Mouse (Mus musculus) cerebellum, postnatal 36 days (tissue): ENCODE measurements around the gene Erich2.

Experiments
- DNase-seq, 2 experiments: peaks; one replicate each; pipeline ENCODE4 v3.0.0; 2021 to 2022; ENCODE audit warnings: mixed read lengths in 2 of 2

Erich2 gene

DNA sequence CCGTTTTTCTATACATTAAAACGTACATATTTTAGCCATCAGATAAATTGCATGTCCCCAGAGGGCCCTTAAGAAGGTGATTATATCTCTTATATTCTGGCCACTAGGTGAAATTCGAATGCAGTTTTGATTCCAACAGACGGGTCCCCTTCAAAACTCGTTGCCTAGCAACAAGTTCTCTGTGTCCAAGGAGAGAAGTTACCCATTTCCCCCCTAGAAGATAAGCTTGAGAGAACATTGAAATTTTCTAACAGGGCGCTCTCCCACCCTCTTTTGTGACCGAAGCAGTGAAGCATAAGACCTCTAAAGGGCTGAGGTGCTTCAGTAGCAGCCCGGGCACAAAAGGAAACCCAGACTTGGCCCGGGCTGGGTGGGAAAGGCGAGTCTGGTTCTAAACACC lies at the start of gene Erich2:
Erich2 (plus strand) TSS at position 324 of the 400 bp plus-strand sequence.
- no peak for DNase-seq

DNA sequence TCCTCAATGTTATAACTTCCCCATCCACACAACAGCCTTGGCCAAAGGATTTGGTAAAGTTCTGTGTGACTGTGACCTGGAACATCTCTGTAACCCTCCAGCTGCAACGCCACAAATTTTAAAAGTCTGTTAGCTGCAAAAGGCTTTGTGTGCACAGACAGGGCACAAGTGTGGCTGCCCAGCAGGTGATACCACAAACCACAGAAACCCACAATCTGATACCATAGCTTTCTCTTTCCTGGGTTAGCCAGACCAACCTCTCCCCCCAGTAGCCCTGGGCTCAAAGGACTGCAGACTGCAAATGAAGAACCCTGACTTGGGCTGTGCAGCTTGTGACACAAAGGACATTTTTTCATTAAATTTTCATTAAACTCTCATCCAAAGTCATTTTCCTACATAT lies 45.0 kb upstream of the Erich2 start:
- DNase-seq: no peak

DNA sequence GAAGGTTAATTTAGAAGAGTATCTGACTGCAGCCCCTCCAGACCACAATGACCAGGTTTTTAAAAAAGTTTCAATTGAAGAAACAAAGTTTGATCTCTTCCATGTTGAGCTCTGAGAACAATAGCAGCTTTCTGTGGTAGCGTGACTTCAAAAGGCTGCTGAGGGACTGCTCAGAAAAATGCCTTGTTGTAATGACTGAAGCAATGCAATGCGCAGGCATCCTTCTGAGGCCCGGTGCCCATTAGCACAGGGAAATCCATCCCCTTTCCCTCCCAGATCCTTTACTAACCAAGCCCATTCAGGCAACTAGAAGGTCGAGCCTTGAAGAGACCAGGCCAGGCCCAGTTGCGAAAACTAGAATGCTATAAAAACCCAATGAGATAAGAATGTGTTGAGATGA lies 37.5 kb upstream of the Erich2 start:
- no peak for DNase-seq

DNA sequence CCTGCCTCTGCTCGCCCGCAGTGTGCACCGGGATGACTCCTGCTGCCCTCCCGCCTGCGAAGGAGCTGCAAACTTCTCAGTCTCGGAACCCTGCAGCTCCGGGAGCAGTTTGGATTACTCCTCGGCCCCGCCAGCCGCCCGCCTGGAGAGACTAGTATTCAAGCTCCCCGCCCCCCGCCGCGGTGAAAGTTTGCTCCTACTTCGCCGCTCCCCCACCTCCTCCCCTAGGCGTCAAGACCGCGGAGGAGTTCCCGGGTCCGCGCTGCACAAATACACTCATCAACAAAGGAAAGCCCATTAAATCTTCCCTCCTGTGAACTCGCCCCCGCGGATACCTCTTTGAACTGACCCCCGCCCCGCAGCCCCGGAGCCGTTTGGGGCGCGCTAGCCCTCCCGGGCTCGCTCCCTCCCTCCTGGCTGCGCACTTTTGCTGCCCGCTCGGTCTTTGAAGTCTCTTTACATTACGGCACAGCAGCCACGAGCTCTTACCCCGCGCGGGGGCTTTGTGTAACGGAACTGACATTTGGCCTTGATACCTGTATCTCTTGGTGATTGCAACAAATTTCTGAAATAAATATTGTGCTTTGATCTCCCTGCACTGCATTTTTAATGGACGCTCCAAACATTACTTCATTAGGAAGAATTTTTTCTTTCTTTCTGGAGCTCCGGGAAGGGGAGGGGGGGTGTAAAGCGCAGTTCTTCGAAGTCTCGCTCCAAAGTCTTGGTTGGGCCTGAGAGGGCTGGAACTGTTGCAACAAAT lies 36.6 kb upstream of the Erich2 start:
- peak in 1 of 2 experiments; percentile 8 for DNase-seq

DNA sequence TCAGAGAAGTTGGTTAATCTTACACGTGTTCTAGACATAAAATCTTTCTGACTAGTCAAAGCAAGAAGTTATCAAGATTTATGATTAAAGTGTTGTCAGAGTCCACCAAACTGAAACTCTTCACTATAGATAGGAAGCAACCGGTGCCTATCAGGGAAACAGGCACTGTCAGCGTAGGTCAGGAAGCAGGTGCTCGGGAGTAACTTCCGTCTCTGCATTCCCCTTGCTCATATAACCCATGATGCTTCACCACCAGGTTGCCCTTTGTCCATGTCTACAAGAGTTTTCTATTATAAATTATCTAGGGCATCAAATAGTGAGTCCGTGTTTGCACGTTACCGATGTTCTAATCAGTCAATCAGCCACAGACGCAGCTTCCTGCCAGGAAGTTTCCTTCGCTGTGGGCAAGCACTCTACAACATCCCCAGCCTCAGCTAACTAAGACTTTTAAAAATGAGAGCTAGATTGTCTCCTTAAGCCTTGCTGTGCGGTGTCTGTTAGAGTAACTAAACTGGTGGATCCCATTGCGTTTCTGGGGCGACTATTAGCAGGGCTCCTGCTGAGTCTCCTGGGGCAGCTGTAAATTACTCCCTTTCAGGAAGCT lies 10.8 kb upstream of the Erich2 start:
- DNase-seq: no peak

DNA sequence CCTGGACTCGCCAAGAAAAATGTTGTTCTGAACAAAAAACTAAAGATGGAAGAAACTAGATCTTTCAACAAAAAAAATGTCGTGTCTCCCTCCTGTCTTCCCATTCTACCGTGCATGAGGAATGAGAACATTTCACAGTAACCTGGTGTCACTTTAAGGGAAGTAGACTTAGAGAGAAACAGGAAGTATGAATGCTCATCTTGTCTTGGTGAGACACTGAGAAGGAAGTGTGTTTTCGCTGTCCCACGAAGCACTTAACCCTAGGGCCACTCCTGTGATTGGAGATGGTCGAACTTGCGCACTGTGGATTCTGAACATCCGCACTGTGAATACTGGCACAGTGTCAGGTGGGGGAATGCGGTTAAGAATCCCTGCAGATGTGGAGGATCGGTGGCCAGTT lies 5.2 kb upstream of the Erich2 start:
- no peak for DNase-seq

DNA sequence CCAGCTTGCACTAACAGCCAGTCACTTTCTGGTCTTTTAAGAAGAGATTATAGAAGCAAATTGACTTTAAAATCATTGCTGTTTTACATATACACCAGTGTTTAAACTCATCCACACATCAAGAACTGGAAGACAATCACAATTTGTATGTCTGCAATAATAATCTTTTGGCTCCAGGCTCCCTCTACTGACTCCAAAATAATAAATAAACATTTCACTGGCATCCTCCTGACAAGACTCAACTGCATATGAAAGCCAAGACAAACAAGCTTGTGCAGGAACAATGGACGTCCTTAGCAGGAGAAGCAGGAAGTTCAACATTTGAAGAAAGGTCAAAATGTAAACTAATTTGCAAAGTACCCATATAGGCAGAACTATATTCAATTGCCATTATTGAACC lies 3.4 kb upstream of the Erich2 start:
- DNase-seq: no peak

DNA sequence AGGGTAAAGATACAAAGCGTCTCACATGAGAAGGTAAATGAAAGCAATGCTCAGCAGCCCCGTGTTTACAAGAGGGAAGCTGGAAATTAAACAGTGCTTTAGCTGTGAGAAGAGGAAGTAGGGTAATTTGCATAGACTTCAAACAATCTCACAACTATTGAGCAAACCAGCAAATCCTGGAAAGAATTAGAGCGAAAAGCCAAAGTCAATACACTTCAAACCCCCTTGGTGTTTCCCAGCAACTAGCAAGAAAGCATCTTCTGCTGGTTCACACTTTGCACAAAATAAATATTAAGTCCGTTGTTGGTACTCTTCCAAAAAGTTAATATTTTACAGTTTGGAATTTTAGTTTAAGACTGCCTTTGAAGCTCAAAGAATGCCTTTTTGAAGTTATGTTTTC lies 2.7 kb upstream of the Erich2 start:
- no peak for DNase-seq

DNA sequence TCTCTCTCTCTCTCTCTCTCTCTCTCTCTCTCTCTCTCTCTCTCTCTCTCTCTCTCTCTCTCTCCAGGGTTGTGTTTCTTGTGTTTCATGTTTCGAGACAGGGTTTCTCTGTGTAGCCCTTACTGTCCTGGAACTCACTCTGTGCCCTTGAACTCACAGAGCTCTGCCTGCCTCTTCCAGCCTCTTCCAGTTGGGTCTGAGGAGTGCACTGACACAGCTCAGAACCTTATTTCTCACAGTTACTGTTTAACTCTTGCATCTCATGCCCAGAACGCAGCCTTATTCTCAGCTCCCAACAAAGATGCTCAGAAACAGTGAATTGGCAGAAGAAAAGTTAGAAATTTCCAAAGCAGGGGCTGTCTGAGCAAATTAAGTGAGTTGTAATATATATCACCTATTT lies 2.2 kb upstream of the Erich2 start:
- DNase-seq: no peak

DNA sequence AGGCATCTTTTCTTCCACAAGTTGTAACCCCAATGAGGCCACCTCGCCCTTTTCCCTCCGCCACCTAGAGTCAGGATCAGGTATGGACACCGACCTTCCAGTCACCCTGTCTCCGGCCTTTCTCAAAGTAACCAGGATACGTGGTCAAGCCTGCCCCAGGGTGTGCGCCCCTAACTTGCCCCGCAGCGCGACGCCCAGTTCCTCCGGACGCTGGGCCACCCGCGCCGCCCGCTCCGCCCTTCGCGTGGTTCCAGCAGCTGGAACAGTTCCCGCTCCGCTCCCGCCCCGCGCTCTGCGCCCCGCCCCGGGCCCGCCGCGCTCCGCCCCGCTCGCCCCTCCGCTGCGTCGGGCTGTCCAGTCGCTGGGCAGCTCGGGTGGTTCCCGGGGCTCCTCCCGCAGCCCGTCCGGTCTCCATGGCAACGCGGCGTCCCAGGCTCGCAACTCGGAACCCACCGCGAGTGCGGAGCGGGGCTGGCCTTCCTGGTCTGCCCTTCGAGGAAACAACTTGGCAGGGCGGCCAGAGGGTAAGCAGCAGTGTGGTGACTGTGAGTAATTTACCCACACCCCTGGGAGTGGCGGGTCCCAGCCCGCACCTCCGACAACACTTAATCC lies 508 bp downstream of the Erich2 start:
- DNase-seq: peak; percentile 45 to 54

DNA sequence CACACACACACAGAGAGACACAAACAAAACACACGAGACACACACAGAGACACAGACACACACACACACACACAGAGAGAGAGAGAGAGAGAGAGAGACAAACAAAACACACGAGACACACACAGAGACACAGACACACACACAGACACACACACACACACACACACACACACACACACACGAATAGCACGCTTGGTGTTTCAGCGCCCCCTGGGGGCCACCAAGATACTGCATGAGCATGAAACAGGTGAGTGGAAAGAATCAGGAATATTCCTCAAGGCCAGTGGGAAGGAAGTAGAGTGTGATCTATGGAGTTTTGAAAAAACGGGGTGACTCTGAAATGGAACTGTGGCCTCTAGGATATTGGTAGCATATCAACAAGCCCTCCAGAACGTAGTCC lies 29.7 kb downstream of the Erich2 start:
- DNase-seq: peak; percentile 26 to 32

DNA sequence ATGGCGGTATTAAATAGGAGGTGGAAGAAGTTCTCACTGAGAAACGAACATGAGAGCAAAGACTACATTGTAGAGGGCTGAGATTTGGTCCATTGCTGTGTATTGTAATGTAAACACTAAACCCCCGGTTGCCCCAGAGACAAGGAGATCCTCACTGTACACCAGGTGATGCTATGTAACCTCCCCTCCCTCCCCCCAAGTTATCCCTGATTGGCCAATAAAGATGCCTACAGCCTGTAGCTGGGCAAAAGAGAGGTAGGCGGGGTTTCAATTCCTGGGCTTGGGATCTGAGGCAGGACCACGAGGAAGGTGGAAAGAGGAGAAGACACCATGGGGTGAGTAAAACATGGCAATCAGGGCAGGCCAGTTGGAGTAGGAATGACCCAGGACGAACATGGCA lies 42.1 kb downstream of the Erich2 start:
- no peak for DNase-seq

DNA sequence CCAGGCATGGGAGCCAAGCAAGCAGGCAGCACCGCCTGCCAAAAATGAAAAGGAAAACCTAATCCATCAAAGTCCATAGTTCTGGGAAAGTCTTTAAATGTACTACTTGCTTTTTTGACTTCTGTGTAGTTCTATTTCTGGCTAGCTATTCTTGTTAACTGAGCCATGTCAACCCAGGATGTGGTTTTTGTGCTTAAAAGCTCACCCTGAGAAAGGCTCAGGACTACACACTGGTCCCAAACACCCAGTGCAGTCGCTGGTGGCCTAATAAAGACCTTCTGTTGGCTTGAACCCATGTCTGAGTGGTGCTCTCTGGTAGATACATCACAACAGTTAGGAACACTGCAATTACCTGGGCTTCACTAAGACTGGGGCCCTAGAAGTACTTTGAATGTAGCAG lies 42.8 kb downstream of the Erich2 start:
- no peak for DNase-seq

DNA sequence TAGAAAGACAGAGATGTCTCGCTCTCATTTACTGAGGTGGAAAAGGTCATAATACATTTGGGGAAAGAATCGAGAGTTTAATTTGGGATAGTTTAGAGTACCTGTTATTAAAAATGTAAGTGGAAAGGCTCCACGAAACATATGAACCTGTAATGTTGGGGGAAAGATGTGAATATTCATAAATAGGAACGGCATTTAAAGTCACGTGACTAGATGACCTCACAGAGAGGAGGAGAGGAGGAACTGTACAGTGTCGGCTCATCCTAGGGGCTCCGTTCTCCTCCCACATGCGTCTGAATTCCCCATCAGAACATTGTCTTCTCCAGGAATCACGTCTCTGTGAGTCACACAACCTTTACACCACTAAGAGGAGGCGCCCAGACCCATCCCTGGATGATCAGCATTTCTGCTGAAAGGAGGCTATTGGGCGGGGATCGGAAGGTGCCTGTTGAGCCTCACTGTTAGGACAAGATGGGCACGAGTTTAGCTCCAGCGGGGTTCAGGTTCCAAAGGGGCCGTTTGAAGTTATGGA lies 43.5 kb downstream of the Erich2 start:
- no peak for DNase-seq

DNA sequence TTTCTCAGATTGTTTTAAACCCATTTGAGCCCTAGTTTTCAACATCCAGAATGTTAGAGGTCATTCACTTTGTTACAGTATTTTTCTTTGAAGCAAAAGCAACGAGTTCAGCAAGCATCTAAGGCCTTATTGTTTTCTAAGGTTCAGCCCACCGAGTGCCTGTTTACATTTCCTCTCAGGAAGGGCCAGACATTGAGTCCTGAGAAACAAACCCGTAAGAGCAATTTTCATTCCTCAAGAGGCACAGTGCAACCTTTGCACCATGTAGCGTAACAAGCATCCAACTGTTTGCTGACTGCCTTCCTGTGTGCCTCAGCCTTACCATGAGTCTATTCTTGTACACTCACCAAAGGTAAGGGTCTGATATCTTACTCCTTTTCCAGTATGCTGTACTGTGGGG lies 44.2 kb downstream of the Erich2 start, which contains the start of gene Gad1:
Gad1 (plus strand) TSS at position 301 of the 400 bp plus-strand sequence.
- no peak for DNase-seq

DNA sequence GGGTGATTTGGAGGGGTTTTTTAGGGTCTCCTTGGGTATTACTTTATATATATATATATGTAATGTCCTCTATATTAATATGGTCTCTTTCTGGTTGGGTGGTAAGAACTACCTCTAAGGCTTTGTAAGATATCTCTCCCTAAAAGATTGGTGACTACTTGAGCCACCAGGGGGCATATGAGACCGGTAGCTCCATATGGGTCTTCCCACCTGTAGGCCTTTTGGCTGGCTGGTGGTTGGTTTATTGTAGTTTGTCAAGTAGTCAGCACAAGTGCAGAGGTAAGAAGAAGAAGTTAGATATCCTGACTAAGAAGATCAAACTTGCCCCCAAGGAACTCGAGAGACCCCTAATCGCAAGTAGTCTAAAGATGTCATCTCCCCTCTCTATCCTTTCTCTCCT lies 45.2 kb downstream of the Erich2 start:
- no peak for DNase-seq

DNA sequence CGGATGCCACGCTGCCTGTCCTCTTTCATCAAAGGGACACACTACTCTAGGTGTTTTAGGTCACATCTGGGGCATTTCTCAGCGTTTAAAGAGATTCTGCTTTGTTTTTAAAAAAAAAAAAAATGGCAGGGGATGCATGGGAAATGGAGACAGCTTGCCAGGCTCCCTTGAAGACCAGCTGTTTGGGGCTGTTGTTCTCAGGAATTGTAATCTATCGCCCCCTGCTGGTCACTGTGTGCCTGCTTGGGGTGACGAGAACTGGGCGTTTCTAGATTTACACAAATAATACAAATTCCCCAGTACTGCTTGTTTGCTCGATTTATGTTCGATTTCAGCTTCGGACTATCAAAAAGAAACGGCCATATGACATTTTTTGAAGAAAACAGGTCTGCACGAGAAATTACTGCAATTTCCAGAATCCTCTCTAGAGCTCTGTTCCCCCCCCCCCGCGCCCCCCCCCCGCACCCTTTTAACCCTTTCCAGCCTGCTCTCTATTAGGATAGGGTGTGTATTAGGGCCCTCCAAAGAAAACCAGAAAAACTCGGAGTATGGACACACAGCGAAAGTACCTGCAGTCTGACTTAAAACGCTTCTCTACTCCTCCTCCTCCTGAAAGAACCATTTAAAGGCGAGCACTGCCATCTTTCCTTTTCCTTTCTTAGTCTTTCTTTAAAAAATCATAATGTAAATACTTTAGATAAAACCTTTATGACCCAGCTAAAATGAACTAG lies 49.7 kb downstream of the Erich2 start:
- peak; percentile 61 to 72 for DNase-seq

DNA sequence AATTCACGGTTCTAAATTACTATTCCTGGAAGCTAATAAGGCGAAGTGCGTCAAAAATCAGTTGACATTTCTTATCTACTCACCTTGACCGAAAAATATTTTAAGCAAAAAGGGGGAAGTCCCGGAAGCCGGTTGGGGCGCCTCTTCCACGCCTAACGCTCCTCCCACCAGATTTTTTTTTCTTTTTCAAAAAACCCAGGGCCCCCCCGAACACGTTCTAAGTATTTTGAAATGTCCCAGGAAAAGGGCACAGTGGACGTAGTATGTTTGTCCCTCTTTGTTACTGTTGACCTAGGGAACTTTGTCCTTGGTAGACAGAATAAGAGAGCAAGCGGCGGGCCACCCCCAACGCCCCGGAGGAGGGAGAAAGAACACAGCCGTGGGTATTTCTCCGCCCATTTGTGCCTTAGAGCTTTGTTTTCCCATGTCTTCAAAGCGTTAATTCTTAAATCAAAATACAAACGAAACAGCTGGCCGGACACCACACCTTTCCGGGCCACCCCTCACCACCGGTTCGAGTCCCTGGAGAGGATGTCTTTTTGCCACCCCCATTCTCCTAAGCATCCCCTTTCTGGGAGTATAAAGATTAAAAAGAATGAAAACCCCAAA lies 50.3 kb downstream of the Erich2 start:
- no peak for DNase-seq

DNA sequence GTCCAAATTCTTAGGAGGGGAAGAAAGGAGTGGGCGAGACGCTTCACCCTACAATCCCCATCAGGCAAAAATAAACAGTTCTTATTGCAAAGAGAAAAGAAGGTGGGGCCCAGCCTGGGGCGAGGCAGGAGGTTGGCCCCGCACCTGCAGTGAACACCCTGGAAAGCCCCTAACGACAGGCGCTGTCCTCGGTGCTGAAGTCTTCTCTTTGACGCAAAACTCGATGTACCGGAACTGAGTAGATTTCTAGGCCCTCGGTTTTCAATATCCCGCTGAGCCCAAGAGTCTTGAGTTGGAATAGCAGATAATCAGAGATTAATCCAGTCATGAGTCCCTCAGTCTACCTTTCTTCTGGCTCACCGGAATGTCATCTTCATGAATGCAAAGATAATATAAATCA lies 50.9 kb downstream of the Erich2 start:
- no peak for DNase-seq

DNA sequence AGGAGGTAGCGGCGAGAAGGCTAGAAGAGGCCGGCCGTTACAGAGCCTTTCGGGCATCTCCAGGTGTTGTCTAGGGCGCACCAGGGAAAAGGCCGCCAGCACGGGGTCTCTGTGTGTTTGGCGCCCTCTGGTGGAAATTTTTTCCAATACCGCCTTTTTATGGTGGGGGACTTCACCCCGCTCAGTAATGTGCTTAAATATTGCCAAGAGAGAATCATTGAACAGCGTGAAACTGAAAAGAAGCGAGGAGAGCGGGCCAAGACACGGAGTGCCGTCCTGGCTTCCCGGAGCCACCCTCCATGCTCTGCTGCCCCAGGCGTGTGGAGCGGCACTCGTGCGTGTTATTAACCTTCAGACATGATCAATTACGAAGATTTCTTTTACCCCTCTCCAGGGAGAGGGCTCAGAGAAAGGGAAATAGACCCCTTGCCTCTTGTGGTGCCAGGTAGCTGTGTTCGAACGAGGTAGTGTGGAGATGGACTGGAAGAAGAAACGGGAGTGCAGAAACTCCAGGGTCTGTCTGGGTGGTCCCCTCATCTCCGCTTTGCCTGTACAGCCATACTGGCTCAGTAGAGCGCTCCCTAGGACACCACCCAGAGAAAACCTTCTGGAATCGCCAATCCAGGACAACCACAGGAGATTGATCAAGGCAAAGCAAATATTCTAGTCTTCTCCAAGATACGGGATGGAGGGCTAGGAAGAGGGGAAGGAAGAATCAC lies 52.6 kb downstream of the Erich2 start:
- peak in 1 of 2 experiments; percentile 45 for DNase-seq

DNA sequence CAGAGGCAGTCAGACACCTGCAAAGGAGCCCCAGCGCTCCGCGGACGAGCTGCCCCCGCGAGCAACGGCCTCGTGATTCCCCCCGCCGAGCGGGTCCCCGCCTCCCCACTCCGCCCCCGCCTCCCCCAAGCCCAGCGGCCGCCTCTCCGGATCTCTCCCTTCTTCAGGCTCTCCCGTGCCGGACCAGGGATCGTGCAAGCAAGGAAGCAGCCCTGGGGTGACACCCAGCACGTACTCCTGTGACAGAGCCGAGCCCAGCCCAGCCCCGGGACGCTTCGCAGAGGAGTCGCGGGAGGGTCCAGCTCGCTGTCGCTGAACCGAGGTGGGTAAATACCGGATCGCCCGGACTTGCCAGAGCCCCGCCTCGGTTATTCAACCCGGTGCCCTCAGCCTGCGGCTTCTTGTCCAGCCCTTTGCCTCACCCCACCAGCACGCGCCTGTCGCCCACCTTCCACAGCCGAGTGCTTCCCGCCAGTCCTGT lies 53.4 kb downstream of the Erich2 start:
- DNase-seq: peak in 1 of 2 experiments; percentile 20

DNA sequence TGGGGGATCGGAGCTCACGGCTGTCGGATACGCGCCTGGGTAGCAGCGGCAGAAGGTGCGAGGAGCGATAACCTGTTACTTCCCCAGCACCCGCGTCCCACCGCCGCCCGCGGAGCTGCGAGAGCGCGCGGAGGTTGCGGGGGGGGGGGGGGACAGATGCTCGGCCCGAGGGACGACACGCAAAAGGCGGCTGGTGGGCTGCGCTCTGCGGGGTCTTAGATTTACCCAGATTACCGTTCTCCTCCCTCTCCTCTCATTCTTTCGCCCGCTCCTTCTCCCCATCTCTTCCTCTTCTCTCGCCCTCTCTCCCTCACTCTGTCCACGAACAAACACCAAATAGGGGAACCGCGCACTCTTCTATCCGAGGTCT lies 54.0 kb downstream of the Erich2 start:
- DNase-seq: no peak
